Mouse (Mus musculus) adrenal gland, adult 18-20 months (tissue): ENCODE results near the gene Fthl17c. TPM values are rescaled to one million over a fixed set of nuclear protein-coding genes. Genes with fewer than 3 reads are reported as not detected.
"Not testable (repeated sequence)": the region's sequence is repeated elsewhere in the genome, so short reads cannot be mapped to it uniquely, and the experiment has no call there.

Experiments used
- DNase-seq, 2 experiments: peaks; one replicate each; pipeline ENCODE4 v3.0.0; 2021 to 2022; ENCODE audit warnings: low spot score in 2 of 2
- long read RNA-seq, 2 experiments: library from polyadenylated mRNA; stranded (forward); transcript quantifications; one replicate each; pipeline ENCODE4 v2.0.0; 2021
- total RNA-seq, 2 experiments: library from RNA; stranded (reverse); gene quantifications; 1 replicate in 1 of 2; 2 replicates in 1 of 2; pipeline ENCODE4 v1.2.3; 2021

The Fthl17c gene
- total RNA-seq = not detected
- long read RNA-seq, experiment 1 = 0 reads
- long read RNA-seq, experiment 2 = 0 reads

GRCm38 (mm10) chrX:8976459-8976858 is at the start of gene Fthl17c:
TSS of gene Fthl17c (minus strand) at chrX:8976559.
- DNase-seq = not testable (repeated sequence)

GRCm38 (mm10) chrX:9019481-9019880 is 43.1 kb upstream of the Fthl17c start:
- no peak for DNase-seq

GRCm38 (mm10) chrX:9016079-9016478 is 39.7 kb upstream of the Fthl17c start:
- no peak for DNase-seq

- not testable (repeated sequence) for DNase-seq
These were observed 10.3 kb upstream of the Fthl17c start, which contains the start of gene Fthl17d for GRCm38 (mm10) chrX:8986655-8987054. TSS of gene Fthl17d (minus strand) at chrX:8986755.

- peak in 1 of 2 experiments; percentile 28 for DNase-seq
These were observed 11.7 kb downstream of the Fthl17c start for GRCm38 (mm10) chrX:8964618-8965017.

GRCm38 (mm10) chrX:8962875-8963274 is 13.5 kb downstream of the Fthl17c start, which contains the start of gene Fthl17b:
TSS of gene Fthl17b (minus strand) at chrX:8962975.
- not testable (repeated sequence) for DNase-seq

GRCm38 (mm10) chrX:8948130-8948805 is 28.1 kb downstream of the Fthl17c start:
- peak; percentile 63 to 68 for DNase-seq

GRCm38 (mm10) chrX:8944041-8944440 is 32.3 kb downstream of the Fthl17c start:
- DNase-seq = no peak

- no peak for DNase-seq
These were observed 49.1 kb downstream of the Fthl17c start for GRCm38 (mm10) chrX:8927308-8927707.

Other genes starting within 250 kb of the Fthl17c start
- gene Ssx9, start 228.1 kb downstream of the Fthl17c start, total RNA-seq = not detected
- not detected for gene Ssxb5, start 172.9 kb downstream of the Fthl17c start, total RNA-seq
- gene Gm6592, start 132.6 kb downstream of the Fthl17c start, total RNA-seq = not detected
- gene Gm5751, start 102.3 kb downstream of the Fthl17c start, total RNA-seq = not detected
- gene B630019K06Rik, start 84.2 kb downstream of the Fthl17c start, total RNA-seq = 10 to 100 TPM; 11.5 to 12.6 TPM
- not detected for gene Fthl17b, start 13.6 kb downstream of the Fthl17c start, total RNA-seq
- not detected for gene Fthl17d, start 10.2 kb upstream of the Fthl17c start, total RNA-seq
- gene Fthl17e, start 56.9 kb upstream of the Fthl17c start, total RNA-seq = not detected
- gene Fthl17f, start 86.5 kb upstream of the Fthl17c start, total RNA-seq = not detected
- not detected for gene 4930402K13Rik, start 128.0 kb upstream of the Fthl17c start, total RNA-seq
- gene Lancl3, start 223.3 kb upstream of the Fthl17c start, total RNA-seq = 1 to 10 TPM; 3.9 to 5.6 TPM